Mouse (Mus musculus): ENCODE data around the gene Wwc2.

Gene Wwc2

DNA sequence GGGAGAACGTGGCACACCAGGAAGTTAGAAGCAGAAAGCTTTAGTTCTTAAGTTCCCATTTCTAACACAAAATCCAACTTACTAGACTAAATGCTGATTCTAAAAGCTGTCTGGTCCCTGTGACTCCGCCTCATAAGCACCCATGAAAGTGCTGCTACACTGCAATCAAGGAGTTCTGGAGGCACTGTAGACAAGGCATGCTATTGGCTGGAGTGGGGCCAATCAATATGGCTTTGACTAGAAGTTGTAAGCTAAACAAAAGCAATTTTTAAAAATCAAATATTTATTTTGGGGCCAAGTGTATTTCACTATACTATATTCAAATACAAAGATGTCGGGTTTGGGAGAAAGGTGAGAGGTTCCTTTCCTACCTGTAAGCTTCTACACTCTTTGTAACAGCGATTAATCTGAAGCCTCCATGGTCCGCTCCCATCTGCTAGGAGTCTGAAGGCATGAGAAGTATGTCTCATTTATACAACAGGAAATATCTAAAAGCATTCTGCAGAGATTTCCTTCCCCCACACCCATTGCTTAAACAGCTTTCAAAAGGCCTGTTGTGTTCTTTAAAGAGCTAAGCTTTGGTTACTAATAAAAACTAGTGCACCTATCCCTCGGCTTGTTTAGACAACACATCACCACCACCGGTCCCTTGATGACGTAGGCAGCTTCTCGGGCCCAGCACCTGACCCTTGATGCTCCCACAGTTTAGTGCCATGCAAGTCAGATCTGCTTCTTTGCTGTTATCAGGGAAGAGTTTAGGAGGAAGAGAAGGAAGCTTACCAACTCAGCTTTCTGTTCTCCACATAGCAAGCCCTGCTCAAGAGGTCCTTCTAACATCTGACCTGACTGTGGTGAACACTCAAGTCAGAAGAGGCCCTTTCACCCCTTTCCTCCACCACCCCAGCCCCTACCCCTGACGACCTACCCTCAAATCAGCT lies 50.5 kb downstream of the Wwc2 start:
- no peak for DNase-seq (ENCODE audit: low read depth)

DNA sequence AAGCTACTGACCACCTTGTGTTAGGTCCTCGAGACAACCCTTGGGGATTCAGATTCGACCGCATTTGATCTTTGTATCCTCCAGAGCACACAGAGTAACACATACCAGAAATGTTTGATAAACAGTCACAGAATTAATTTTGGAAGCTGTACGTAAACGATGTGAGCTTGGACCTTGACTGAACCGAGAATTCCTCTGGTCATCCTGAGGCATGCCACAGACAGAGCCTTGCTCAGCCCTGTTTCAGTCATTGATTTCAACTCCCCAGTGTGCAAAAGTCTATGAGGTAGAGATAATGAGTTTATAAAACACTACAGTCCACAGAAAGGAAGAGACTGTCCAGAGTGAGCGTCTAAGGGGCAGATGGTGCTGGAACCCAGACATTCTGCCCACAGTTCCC lies 51.5 kb downstream of the Wwc2 start:
- no peak for DNase-seq (ENCODE audit: low read depth)

DNA sequence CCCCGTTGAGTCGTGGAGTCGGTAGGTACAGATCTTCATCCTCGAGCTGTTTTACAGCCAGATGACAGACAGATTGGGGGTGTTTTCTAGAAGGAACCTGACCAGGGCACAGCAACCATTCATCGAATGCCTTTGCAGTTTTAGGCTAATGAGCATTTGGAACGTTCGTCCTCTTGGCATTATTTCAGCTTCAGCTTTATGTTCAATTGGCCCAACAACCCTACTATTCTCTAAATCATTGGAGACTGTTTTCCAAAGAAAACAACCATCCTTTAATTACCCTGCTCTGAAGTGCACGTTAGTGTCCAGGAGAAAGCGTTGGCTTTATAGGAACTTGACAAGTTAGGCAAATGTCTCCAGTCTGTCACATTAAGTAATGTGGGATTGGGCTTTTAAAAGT lies 54.3 kb downstream of the Wwc2 start:
- DNase-seq (ENCODE audit: low read depth): no peak

DNA sequence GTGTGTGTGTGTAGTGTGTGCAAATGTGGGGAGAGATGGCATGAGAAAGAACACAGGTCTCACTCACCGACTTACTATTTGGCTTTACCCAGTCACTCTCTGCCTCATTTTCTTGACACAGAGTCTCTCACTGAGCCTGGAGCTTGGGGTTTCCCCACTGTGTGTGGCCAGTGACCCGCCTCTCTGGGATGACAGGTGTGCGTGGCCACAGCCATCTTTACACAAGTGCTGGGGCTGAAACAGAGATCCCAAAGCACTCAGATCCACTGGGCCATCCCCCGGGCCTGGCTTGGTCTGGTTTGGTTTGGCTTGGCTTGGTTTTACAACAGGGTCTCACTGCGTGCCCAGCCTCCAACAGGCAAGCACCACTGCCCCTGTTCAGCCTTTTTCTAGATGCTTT lies 55.3 kb downstream of the Wwc2 start:
- no peak for DNase-seq (ENCODE audit: low read depth)

DNA sequence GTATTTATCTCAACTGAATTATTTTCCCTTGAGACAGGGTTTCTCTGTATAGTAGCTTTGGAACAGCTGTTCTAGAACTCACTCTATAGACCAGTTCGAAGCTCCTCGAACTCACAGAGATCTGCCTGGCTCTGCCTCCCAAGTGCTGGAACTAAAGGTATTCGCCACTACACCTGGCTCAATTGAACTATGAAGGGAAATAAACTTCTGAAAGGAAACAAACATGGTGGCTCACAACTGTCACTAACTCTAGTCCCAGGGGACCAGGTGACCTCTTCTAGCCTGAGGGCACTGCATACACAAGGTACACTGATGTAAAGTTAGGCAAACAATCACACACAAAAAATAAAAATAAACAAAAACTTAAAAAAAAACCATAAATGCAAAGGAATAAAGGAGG lies 57.6 kb downstream of the Wwc2 start:
- DNase-seq (ENCODE audit: low read depth): no peak

DNA sequence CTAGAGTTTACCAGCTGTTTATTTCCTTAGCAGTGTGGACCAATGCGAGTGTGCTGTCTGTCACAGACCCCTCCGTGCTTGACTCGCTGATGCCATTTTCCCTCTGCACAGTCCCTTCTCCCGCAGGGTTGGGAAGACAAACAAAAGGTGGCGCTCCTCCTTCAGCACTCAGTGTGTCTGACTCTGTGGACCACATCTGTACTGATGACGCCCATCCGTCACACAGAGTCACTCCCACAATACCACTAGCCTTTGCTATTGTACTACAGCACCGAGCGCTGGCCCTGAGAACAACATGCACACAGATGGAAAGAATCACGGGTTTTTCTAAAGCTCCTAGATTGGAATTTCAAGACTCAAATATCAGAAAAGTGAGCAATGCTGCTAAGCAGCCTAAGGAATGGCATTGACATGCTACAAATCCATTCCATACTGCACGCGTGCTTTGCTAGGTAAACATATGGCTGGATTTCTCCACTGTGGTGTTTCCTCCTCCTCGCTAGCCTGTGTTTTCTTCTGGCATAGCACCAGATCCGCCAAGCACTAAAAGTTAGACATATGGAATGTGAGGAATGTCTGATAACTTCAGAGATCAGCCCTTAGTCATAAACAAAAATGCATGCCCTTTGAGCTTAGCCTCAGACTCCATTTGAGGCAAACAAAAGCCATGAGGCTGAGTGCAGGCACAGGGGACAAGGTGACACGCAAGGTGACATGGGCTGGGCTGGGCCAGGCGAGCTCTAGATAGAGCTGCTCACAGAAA lies 58.5 kb downstream of the Wwc2 start:
- DNase-seq (ENCODE audit: low read depth): no peak

DNA sequence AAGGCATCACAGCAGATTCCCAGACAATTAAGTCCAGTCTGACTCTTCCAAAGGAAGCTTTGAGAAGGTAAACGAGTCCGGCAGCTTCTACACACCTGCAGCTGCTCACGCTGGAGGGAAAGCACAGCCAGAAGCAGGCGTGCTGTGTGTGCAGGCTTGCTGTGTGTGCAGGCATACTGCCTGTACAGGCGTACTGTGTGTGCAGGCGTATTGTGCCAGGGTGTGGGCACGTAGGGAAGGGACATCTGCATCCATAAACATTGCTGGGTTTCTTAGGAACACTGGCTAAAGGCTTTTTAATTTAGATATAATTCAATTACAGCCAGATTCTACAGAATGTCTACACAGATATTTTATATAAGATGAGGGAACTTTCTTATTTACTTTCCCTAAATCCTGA lies 59.4 kb downstream of the Wwc2 start:
- DNase-seq (ENCODE audit: low read depth): no peak

DNA sequence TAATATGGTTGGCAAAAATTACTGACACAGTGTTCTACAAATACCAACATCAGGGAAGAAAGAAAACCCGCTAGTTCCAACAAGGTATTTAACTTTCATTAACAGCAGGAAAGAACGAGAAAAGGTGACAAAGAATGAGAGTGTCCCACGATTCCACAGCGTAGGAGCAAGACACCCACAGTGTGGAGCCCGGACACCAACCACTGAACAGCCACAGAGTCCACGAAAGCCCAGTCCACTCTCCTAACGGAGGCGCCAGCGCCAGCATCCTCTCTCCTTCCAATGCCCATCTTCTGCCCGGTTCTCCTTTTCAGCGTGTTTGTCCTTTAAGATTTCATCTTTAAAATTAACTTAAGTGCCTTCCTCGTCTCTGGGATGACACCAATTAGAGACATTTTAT lies 61.1 kb downstream of the Wwc2 start:
- no peak for DNase-seq (ENCODE audit: low read depth)

DNA sequence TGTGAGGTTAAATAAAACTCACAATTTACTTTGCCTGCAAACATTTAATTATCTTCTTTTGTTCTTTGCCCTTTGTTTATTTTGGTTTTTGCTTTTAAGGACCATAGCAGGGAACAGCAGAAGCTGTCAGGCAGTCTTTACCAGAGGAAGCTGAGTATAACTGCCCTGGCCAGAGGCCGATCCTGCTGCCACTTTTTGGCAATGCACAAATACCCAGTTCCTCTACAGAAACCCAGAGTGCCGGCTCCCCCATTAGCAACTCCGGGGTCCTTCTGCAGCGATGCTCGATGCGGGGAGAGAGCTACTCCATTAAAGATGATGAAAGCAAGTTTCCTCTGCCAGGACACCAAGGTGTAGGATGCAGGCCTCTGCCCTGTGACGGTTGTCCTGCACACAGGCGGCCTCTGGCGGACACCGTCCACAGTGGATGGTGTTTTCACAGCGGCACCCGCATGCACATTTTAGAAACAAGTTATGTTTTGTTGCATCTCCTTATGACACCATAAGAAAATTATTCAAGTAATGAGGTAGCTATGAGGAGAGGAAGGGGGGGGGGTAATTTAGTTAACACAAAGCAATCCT lies 62.0 kb downstream of the Wwc2 start:
- no peak for DNase-seq (ENCODE audit: low read depth)

DNA sequence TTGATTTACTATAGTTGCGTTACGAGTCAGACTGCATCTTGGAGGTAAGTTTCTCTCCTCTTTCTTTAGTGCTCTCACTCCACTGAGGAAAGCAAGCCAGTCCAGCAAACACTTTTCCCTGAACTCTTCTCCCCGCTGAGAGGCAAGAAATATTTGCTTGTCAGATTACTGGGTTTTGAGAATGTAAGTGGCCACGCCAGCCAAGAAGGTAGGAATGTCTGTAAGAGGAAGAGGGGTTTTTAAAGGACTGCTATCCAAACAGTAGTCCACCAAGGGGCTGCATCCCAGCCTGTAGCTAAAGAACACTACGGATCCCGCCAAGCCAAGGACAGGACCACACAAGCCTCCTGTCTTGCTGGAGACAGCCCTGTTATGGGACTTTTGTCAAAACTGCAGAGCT lies 65.8 kb downstream of the Wwc2 start:
- no peak for DNase-seq (ENCODE audit: low read depth)

DNA sequence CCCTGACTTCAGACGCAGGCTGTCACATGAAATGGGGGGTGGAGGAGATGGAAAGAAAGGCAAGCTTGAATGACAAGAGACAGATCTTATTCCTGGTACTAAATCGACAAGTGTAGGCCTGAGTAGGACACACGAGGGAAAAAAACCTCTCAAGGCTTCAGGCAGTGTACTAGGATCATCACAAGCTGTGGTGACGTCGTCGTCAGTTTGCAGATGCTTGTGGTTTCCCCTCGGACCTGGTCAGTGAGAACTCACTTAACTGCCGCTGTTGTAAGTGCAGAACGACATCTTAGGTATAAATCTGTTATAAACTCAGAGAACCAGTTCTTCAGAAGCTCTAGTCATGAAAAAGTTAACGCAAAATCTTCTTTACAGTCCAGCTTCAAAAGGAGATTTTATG lies 67.9 kb downstream of the Wwc2 start:
- DNase-seq (ENCODE audit: low read depth): no peak

DNA sequence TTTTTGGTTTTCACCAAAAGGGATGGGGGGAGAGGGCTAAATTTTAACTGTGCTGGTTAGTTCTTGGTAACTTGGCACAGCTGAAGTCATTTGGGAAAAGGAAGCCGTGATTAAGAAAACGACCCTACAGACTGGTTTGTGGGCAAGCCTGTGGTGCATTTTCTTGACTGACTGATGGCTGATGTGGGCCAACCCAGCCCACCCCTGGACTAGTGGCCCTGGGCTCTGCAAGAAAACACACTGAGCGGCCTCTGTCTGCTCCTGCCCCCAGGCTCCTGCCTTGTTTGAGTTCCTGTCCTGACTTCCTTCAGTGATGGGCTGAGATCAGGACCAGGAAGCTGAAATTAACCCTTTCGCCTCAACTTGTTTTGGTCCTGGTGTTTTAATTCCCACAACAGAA lies 68.7 kb downstream of the Wwc2 start:
- DNase-seq (ENCODE audit: low read depth): no peak

DNA sequence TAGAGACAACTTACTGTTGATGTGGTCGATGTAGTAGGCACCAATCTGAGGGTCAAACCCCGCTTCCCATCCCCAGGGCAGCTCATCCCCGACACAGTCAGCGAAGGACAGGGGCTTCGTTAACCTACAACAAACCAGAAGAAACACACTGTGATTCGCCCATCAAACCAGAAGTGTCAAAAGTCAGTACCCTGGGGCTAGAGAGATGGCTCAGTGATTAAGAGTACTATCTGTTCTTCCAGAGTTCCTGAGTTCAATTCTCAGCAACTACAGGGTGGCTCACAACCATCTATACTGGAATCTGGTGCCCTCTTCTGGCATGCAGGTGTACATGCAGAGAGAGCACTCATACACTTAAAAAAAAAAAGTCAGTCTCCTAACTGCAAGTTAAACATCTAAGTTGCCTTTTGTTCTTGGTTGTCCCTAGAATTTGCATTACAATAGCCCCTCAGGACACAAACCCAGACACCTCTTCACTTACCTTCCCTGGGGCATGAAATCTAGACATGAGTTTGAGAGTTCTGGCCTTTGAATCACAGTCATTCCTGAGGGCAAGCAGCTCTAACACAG lies 70.1 kb downstream of the Wwc2 start:
- no peak for DNase-seq (ENCODE audit: low read depth)

DNA sequence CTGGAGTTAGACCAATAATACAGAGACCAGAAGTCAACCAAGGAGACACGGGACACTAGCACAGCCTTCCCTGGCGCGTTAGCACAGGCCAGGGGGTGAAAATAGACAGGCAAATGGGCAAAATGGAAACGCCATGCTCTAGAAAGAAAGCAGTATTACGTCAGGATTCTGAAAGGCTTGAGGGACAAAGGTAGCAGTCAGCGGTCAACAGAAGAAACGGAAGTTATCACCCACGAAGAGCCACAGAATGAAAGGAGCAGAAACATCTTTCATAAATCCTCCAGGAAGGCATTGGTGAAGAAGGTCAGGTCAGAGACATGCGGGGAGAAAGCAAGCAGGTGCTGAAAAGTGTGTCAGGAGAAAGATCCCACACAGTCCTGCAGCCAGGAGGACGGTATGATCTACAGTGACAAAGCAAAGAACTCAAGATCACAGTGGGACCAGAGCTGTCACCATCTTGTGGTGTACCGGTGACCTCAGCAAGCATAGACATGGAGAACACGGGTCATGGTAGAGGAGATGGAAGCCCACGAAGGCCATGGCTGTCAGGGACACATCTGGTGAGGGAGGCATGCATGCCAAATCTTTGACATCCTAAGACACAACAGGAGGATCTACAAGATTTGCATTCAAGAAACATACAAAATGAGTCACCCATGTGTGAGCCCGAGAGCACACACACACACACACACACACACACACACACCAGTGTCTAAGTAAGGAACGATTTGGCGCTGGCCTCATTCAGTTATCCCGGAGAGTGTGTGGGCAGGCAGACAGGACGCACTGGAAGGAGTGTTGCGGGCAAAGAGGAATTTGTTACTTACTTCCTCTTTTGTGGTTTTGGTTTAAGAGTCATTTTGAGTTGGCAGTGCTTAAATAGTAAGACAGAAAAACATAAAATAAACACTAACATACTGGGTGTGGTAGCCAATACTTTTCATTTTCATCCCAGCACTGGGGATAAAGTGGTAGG lies 73.4 kb downstream of the Wwc2 start:
- DNase-seq (ENCODE audit: low read depth): no peak

DNA sequence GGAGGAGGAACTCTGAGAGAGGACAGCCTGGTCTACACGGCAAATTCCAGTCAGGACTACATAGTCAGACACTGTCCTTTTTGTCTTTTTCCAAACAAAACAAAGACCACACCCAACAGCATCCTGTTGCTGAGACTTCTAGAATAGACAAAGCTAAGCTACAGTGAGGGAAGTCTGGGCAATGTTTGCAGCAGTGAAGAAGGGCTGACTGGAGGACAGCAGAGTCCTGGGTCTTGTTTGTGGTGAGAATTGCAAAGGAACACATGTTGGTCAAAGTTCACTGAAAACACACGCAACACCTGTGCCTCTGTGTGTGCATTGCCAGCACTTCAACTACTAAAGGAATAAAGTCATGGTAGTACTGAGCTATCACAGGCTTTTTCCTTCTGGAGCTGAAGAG lies 75.2 kb downstream of the Wwc2 start:
- DNase-seq (ENCODE audit: low read depth): no peak

DNA sequence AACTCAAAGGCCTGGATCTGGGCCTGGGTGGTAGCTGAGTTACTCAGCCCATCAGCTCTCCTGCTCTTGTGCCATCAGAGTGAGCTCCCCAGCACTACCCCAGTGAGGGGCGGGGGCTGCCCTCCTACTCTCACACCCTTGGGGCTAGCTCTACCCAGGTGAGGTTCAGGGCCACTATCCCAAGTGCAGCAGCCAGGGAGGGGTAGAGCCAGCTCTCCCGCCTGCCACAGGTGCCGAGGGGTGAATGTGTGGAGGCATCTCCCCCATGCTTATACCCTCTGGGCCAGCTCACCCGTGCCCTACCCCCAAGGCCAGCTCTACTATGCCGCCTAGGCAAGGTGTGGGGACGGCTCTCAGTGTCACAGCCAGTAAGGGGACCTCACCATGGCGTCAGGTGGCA lies 75.8 kb downstream of the Wwc2 start:
- DNase-seq (ENCODE audit: low read depth): no peak

DNA sequence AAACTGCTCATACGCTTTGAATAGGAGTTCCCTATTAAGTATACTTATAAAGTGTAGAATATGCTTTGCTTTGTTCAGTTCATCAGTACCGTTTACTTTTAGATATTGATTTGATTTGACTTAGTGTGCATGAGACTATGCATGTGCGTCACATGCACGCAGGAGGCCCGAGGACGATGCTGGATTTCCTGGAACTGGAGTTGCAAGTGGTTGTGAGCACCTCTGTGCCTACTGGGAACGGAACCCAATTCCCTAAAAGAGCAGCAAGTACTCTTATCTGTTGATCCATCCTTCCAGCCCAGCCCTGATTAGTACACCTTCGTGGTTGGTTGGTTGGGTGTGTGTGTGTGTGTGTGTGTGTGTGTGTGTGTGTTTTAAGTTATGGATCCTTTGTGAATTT lies 76.6 kb downstream of the Wwc2 start:
- DNase-seq (ENCODE audit: low read depth): no peak

DNA sequence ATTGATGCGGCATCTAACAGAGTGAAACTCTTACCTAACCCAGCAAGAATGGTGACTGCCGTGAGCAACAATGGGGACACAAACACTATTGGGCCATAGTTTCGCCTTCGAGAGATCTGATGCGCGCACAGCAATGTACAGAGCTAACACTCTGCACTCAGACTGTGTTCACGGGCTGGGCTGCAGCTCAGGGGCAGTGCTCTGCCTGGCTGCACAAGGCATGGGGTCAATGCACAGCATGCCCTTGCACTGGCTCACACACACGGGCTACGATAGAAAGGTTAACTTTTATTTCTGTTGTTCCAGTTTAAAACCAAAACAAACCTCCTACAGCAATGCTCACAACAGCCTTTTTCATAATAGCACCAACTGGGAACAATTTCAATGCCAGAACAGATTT lies 77.1 kb downstream of the Wwc2 start:
- no peak for DNase-seq (ENCODE audit: low read depth)

DNA sequence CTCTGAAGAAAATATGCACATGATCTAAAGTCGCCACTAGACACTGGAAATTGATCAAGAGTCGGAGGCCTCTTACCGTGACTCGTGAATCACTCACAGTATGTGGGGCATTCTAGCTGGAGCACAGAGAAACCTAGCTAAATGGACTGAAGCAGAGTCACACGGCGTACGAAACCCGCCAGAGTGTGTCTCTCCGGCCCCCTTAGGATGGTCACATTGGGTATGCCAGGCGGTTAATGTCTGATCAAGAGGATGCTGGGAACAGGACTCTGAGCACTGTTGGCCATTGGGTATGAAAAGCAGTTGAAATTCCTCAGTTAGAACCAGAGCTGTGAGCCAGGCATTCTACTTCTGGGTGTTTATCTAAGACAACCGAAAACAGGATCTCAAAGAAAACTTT lies 81.0 kb downstream of the Wwc2 start:
- no peak for DNase-seq (ENCODE audit: low read depth)

DNA sequence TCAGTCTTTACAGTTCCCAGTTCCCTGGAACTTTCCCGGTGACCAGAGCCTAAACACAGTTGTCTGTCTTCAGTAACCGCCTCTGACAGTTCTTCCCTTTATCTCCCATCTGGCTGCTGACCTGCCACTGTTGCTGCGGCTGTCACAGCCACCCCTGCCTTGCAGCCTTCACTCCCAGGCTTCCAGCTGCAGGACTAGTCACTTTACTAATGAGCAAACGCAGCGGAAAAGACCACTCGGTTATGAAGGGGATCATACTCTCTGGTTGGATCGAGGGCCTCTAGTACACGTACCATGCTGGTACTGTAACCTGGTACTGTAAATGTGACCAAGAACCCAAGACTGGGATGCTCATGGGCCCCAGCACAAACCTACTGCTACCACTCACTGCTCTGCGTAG lies 83.7 kb downstream of the Wwc2 start:
- no peak for DNase-seq (ENCODE audit: low read depth)

DNA sequence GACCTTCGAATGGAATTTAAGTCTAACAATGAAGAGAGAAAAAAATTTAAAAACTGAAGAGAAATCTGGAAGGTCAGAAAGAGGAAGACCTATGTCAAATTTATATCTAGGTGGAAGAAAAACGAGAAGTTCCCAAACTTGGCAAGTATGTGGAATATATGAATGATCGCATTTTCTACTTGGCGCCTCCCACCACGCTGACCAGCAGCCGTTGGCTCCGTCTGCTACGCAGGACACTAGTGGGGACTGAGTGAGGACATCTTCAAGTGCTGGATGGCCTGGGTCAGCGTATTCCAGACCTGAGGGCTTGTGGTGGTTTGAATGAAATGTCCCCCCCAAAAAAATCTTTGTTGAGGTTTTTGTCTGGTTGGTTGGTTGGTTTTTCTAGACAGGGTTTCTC lies 84.6 kb downstream of the Wwc2 start:
- no peak for DNase-seq (ENCODE audit: low read depth)

DNA sequence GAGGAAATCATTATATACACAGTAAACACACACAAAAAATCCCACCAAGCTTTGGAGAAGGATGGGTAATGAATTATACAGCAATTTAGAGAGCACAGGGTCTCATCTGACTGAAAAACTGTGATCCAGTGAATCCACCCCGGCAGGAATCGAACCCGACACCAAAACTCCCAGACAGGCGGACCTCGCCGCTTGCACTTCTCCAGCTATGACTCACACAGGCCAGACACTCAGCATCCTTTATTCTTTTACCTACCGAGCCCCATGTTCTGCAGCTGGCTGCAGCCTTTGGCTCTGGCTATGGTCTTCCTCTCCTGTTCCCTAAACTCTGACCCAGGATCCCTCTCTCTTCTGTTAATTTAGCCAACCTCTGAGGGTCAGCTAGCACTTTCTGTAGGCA lies 85.5 kb downstream of the Wwc2 start:
- no peak for DNase-seq (ENCODE audit: low read depth)
